Mouse (Mus musculus) limb, embryonic 14.5 days (tissue): Measurements from ENCODE around the gene Ogg1. TPM values are rescaled to one million over a fixed set of nuclear protein-coding genes. Genes with fewer than 3 reads are reported as not detected.

Experiments
- ATAC-seq: fragments of 200-750 bp; cut with Nextera tagmentation; 2 replicates; pipeline ENCODE4 v1.8.0; 2017; ENCODE audit warnings: low read depth, moderate number of reproducible peaks, moderate TSS enrichment; ENCODE audit not compliant: low FRiP score
- DNase-seq: peaks from one replicate; pipeline ENCODE4 v3.0.0-alpha.2; 2015; ENCODE audit warnings: low spot score
- H3K27ac ChIP-seq: fragments of 300-500 bp; sonication (generic); replicated peaks from 2 replicates; pipeline ENCODE4 v1.5.1; 2014; ENCODE audit warnings: low read depth, mild to moderate bottlenecking, low read length, moderate library complexity, mixed read lengths
- H3K27me3 ChIP-seq: fragments of 300-500 bp; sonication (generic); 2 replicates; pipeline ENCODE4 v1.6.1; 2014; ENCODE audit warnings: low read length, mixed read lengths; ENCODE audit not compliant: control insufficient read depth, insufficient read depth
- H3K36me3 ChIP-seq: fragments of 300-500 bp; sonication (generic); 2 replicates; pipeline ENCODE4 v1.6.1; 2014; ENCODE audit warnings: mild to moderate bottlenecking, low read length, moderate library complexity, mixed read lengths; ENCODE audit not compliant: control insufficient read depth, insufficient read depth
- H3K4me1 ChIP-seq: fragments of 300-500 bp; sonication (generic); 2 replicates; pipeline ENCODE4 v1.6.1; 2014; ENCODE audit warnings: antibody characterized with exemption, low read length, mixed read lengths; ENCODE audit not compliant: control insufficient read depth, insufficient read depth
- H3K4me2 ChIP-seq: fragments of 300-500 bp; sonication (generic); replicated peaks from 2 replicates; pipeline ENCODE4 v1.6.1; 2014; ENCODE audit warnings: low read depth, mild to moderate bottlenecking, low read length, moderate library complexity; ENCODE audit not compliant: severe bottlenecking
- H3K4me3 ChIP-seq: fragments of 300-500 bp; sonication (generic); replicated peaks from 2 replicates; pipeline ENCODE4 v1.5.1; 2014; ENCODE audit warnings: low read length
- H3K9ac ChIP-seq: fragments of 300-500 bp; sonication (generic); 2 replicates; pipeline ENCODE4 v1.6.1; 2014; ENCODE audit warnings: mild to moderate bottlenecking, low read depth, low read length, moderate library complexity; ENCODE audit not compliant: severe bottlenecking
- H3K9me3 ChIP-seq: fragments of 300-500 bp; sonication (generic); 2 replicates; pipeline ENCODE4 v1.6.1; 2016; ENCODE audit warnings: low read length; ENCODE audit not compliant: control insufficient read depth
- POLR2A ChIP-seq: fragments of 200-500 bp; IDR thresholded peaks from 2 replicates; pipeline ENCODE4 v1.8.0; 2012; ENCODE audit warnings: inconsistent platforms, mild to moderate bottlenecking, moderate library complexity, borderline replicate concordance; ENCODE audit not compliant: insufficient read depth, insufficient read length; ENCODE audit errors: extremely low read depth
- WGBS: fragments of 180-500 bp; shearing (Covaris S2); extraction: QIAGEN DNeasy Blood & Tissue Kit; methylation state at CpG from one replicate; pipeline ENCODE4 v1.1.7; 2014; 5-methylcytosine and 5-hydroxymethylcytosine counted together
- polyA plus RNA-seq, 2 experiments: library from polyadenylated mRNA; depleted of rRNA in 1 of 2; stranded (reverse) in 1 of 2; unstranded in 1 of 2; fragments of >200 nt; fragmentation: Nextera tagmentation in 1 of 2; extraction: Ambion mirVana in 1 of 2; gene quantifications; 2 replicates each; pipeline versions ENCODE4 v1.2.1 to v1.2.3; 2012 to 2014

The Ogg1 gene
- polyA plus RNA-seq (2012; rRNA removed) (22.6 and 26.3 TPM in 2 replicates), polyA plus RNA-seq (2014; fragmentation: Nextera tagmentation; extraction: Ambion mirVana) (11.1 and 11.7 TPM in 2 replicates)

- peak; percentile 58; the same call in 1 of the 2 replicates for TF ChIP-seq POLR2A
- Histone ChIP-seq H3K9me3 (no peaks in the 10 kb centered on the region), H3K4me2 (peak within 1 kb of the TSS; percentile 88), H3K27ac (peak within 1 kb of the TSS; percentile 93), H3K36me3 (peaks cover 43% of the 10 kb centered on the region), H3K9ac (peak within 1 kb of the TSS; percentile 71), H3K4me1 (0 out of 2 replicates have a peak, but pooled peaks cover 6% of the 10 kb centered on the region), H3K27me3 (no peaks in the 10 kb centered on the region), H3K4me3 (peak within 1 kb of the TSS; percentile 46)
- WGBS: under 1% methylated on average over 52 of the region's 52 CpGs
- ATAC-seq (peak; percentile 98), DNase-seq (peak; percentile 99)
Measured at GRCm38 (mm10) chr6:113326533-113327315, at the start of gene Ogg1. Ogg1 (plus strand) TSS chr6:113326972.

GRCm38 (mm10) chr6:113281676-113282075 lies 45.1 kb upstream of the Ogg1 start:
- ATAC-seq (no peak), DNase-seq (no peak)
- TF ChIP-seq POLR2A: no peak
- no peak overlapping the region for H3K9ac ChIP-seq
- peaks cover 35% of the 10 kb centered on the region for H3K27me3 ChIP-seq
- no peak overlapping the region for H3K4me2 ChIP-seq
- H3K27ac ChIP-seq: no peak overlapping the region
- H3K36me3 ChIP-seq: peaks cover 14% of the 10 kb centered on the region
- 61% methylated on average over 6 of the region's 6 CpGs for WGBS
- no peaks in the 10 kb centered on the region for H3K9me3 ChIP-seq
- H3K4me3 ChIP-seq: no peak overlapping the region
- 0 out of 2 replicates have a peak, but pooled peaks cover 5% of the 10 kb centered on the region for H3K4me1 ChIP-seq

- H3K4me3 ChIP-seq: 0 out of 2 replicates have a peak within 1 kb of the TSS, but pooled peaks have one; percentile 9
- H3K9me3 ChIP-seq: no peaks in the 10 kb centered on the region
- TF ChIP-seq POLR2A: no peak
- H3K4me2 ChIP-seq: peak within 1 kb of the TSS; percentile 41
- WGBS: 2% methylated on average over 27 of the region's 37 CpGs
- DNase-seq (peak; percentile 79), ATAC-seq (peak; percentile 71; the same call in 1 of the 2 replicates)
- H3K36me3 ChIP-seq: peaks cover 11% of the 10 kb centered on the region; the same call in 1 of the 2 replicates
- H3K27ac ChIP-seq: no peak within 1 kb of the TSS
- H3K4me1 ChIP-seq: 0 out of 2 replicates have a peak, but pooled peaks cover 5% of the 10 kb centered on the region
- peaks cover 35% of the 10 kb centered on the region for H3K27me3 ChIP-seq
- H3K9ac ChIP-seq: no peak within 1 kb of the TSS
Measured at GRCm38 (mm10) chr6:113282101-113282802, 44.5 kb upstream of the Ogg1 start, which contains the start of gene Cpne9. Cpne9 (plus strand) TSS chr6:113282307.

- ATAC-seq (no peak), DNase-seq (no peak)
- no peak overlapping the region for H3K27ac ChIP-seq
- H3K4me3 ChIP-seq: no peak overlapping the region
- WGBS: 2% methylated on average over 20 of the region's 22 CpGs
- no peak overlapping the region for H3K4me2 ChIP-seq
- H3K4me1 ChIP-seq: 0 out of 2 replicates have a peak, but pooled peaks cover 5% of the 10 kb centered on the region
- H3K27me3 ChIP-seq: peaks cover 35% of the 10 kb centered on the region
- no peaks in the 10 kb centered on the region for H3K9me3 ChIP-seq
- no peak for TF ChIP-seq POLR2A
- H3K36me3 ChIP-seq: peaks cover 11% of the 10 kb centered on the region; the same call in 1 of the 2 replicates
- no peak overlapping the region for H3K9ac ChIP-seq
Measured at GRCm38 (mm10) chr6:113282969-113283368, 43.8 kb upstream of the Ogg1 start.

GRCm38 (mm10) chr6:113283500-113283899 lies 43.3 kb upstream of the Ogg1 start:
- H3K36me3 ChIP-seq: peaks cover 9% of the 10 kb centered on the region; the same call in 1 of the 2 replicates
- 0 out of 2 replicates have a peak, but pooled peaks cover 5% of the 10 kb centered on the region for H3K4me1 ChIP-seq
- H3K27me3 ChIP-seq: peaks cover 35% of the 10 kb centered on the region
- H3K4me2 ChIP-seq: no peak overlapping the region
- H3K9me3 ChIP-seq: no peaks in the 10 kb centered on the region
- H3K27ac ChIP-seq: no peak overlapping the region
- 4% methylated on average over 6 of the region's 6 CpGs for WGBS
- H3K4me3 ChIP-seq: no peak overlapping the region
- TF ChIP-seq POLR2A: no peak
- no peak for DNase-seq
- no peak overlapping the region for H3K9ac ChIP-seq
- ATAC-seq: no peak
